Mouse (Mus musculus) v-Abl transformed pro-B cells (cell line): ENCODE results near the gene Dnajb11.

Experiments
- in situ Hi-C, 2 experiments: fragments of 400-800 bp; cut with MboI; formaldehyde crosslinking; loops; one replicate each; pipeline ENCODE4 v1.15.1; 2025; ENCODE audit not compliant: unreplicated experiment in 2 of 2

The Dnajb11 gene

GRCm38 (mm10) chr16:22918664-22919312, 61.1 kb downstream of the Dnajb11 start:
- in situ Hi-C loops, result no loop called here

DNA sequence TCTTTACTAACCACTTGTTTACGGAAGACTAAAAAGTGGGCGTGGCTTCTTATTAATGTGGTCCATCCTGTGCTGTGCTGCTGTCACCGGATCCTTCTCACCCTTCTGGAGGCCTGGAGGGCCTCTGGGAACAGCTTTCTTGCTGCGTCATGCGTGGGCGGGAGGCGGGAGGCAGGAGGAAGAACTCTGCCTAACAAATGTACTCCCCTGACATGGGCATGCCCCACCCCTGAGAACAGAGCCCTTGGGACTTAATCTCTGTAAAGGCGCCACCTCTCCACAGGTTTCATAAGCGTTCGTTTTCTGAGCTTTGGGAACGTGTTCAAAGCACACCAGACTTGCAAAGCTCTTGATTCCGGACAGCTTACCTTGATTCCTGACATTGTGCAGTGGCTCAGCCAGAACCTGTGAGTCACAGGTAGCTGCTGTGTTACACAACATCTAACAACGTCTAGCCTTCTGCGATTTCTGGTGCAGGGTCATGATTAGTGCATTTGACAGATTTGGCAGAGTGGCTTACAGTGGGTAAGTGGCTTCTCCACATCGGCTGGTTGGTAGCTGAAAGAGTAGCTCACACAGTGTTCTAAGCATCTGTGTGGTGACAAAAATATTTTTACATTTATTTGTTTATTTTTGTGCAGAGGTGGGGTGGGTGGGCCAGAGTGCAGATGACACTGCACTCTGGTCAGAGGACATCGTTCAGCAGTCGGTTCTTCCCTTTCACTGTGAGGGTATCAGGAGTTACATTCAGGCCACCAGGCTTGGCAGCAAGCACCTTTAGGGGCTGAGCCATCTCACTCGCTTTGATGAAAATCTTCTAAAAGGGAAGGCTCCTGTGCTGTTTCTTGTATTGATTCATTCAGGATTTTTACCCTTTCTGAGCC, 62.6 kb downstream of the Dnajb11 start:
- in situ Hi-C loops, result no loop called here

GRCm38 (mm10) chr16:22921761-22922160, 64.1 kb downstream of the Dnajb11 start:
- in situ Hi-C loops, result no loop called here

DNA sequence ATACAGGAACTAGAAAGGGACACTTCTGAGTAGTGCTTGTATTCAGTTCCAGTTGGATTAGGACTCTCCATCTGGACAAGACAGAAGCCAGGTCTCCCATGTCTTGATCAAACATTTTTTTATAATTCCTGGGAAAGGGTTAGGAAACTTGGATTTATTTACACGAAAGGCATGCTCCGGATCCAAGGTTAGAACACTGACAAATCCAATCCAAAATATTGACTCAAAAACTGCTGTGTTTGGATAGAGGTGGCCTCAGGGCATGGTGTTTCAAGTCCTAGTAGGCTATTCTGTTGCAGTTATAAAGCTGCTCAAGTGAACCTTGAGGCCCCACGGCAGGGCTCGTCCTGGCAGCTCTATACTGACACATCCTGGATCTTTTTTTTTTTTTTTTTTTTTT, 64.8 kb downstream of the Dnajb11 start:
- in situ Hi-C loops, result no loop called here
